Mouse (Mus musculus) MEL-GATA-1-ER (cell line): ENCODE results near the gene B3gnt4.
"Not testable (repeated sequence)": the region's sequence is repeated elsewhere in the genome, so short reads cannot be mapped to it uniquely, and the experiment has no call there.

ENCODE experiments used
- DNase-seq: peaks from one replicate; pipeline ENCODE4 v3.0.0-alpha.2; 2012; ENCODE audit warnings: low read depth; ENCODE audit errors: extremely low read depth

The B3gnt4 gene

GRCm38 (mm10) chr5:123510160-123510559, at the start of gene B3gnt4:
Gene B3gnt4 (plus strand): TSS chr5:123510460.
- no peak for DNase-seq

GRCm38 (mm10) chr5:123461420-123461819, 48.8 kb upstream of the B3gnt4 start:
- DNase-seq = no peak

- no peak for DNase-seq
Observed at GRCm38 (mm10) chr5:123464638-123465037, 45.6 kb upstream of the B3gnt4 start.

GRCm38 (mm10) chr5:123470784-123471400, 39.4 kb upstream of the B3gnt4 start:
- DNase-seq = no peak

- no peak for DNase-seq
Observed at GRCm38 (mm10) chr5:123473817-123474216, 36.4 kb upstream of the B3gnt4 start.

GRCm38 (mm10) chr5:123487659-123488395, 22.4 kb upstream of the B3gnt4 start:
- no peak for DNase-seq

- DNase-seq = no peak
Observed at GRCm38 (mm10) chr5:123489112-123489785, 21.0 kb upstream of the B3gnt4 start, which contains the start of the genes Lrrc43 and Il31. Gene Lrrc43 (plus strand): TSS chr5:123489305. Gene Il31 (minus strand): TSS chr5:123489489.

GRCm38 (mm10) chr5:123489935-123490334, 20.3 kb upstream of the B3gnt4 start:
- no peak for DNase-seq

- no peak for DNase-seq
Observed at GRCm38 (mm10) chr5:123499717-123500116, 10.5 kb upstream of the B3gnt4 start.

- no peak for DNase-seq
Observed at GRCm38 (mm10) chr5:123501973-123502372, 8.3 kb upstream of the B3gnt4 start.

- DNase-seq = peak; percentile 75
Observed at GRCm38 (mm10) chr5:123507936-123508723, 2.1 kb upstream of the B3gnt4 start.

- DNase-seq = no peak
Observed at GRCm38 (mm10) chr5:123508921-123509320, 1.3 kb upstream of the B3gnt4 start.

GRCm38 (mm10) chr5:123511426-123511825, 1.2 kb downstream of the B3gnt4 start:
- DNase-seq = not testable (repeated sequence)

GRCm38 (mm10) chr5:123512102-123512501, 1.8 kb downstream of the B3gnt4 start:
- DNase-seq = no peak

GRCm38 (mm10) chr5:123514871-123515270, 4.6 kb downstream of the B3gnt4 start:
- DNase-seq = no peak

- DNase-seq = no peak
Observed at GRCm38 (mm10) chr5:123520666-123521065, 10.4 kb downstream of the B3gnt4 start.

- DNase-seq = no peak
Observed at GRCm38 (mm10) chr5:123521621-123522020, 11.4 kb downstream of the B3gnt4 start.

GRCm38 (mm10) chr5:123522166-123522565, 11.9 kb downstream of the B3gnt4 start:
- no peak for DNase-seq

GRCm38 (mm10) chr5:123523692-123524392, 13.6 kb downstream of the B3gnt4 start, which contains the start of gene Diablo:
Gene Diablo (minus strand): TSS chr5:123524176.
- DNase-seq = peak; percentile 80

- peak; percentile 38 for DNase-seq
Observed at GRCm38 (mm10) chr5:123524393-123524750, 14.1 kb downstream of the B3gnt4 start.

- no peak for DNase-seq
Observed at GRCm38 (mm10) chr5:123525281-123525680, 15.0 kb downstream of the B3gnt4 start, which contains the start of gene Gm49027. Gene Gm49027 (minus strand): TSS chr5:123525488.
